ENCODE assay signal across 24 mouse cellular contexts in the genomic region with DNA sequence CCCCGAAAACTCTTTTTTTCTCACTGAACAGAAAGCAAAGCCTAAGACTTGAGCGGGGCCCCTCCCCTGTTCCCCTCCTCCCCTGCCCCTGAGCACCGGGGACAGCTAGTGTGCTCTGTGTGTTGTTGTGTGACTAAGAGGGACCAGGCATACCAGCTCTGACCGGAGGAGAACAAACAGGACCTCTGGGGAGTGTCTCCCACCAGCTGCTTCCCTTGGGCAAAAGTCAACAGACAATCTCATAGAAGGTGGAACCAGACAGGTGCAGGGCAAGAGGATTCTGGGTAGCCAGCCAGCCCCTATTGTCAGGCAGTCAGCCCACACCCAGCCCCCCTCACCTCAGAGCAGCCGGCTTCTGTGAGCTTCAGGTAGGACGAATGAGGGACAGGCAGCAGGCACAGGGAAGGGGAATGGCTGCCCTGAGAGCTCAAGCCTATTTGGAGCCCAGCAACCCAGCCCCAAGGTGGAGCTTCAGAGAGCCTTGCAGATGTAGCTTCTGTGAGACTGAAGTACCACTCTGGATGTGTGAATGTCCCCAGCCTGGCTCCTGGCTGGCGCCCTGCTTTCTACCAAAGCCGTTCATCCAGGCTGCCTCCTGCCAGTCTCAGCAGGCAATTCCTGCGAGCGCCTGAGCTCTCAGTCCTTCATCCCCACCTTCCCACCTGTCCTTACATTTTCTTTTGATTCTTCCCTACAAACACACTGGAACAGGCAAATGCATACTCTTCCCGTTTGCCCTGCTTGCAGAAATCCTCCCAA. TPM values are rescaled to one million over a fixed set of nuclear protein-coding genes. Genes with fewer than 3 reads are reported as not detected.
DNase-seq lines count a peak whose midpoint lies in the region; ATAC-seq lines count a peak whose summit lies in the region.
"Had no signal": no experiment of that assay in that cellular context is flagged by ENCODE, and none has a peak within 500 bp of the region (broad histone marks: within the 10 kb centered on the region; RNA-seq: fewer than 3 reads in every experiment).

No protein-coding gene starts in this region.

- no peak overlapping the region for H3K4me3 ChIP-seq in intestine, embryonic 15.5 days (replicated peaks)
- H3K4me3 ChIP-seq: forebrain, embryonic 13.5 days; hindbrain, embryonic 10.5 days; limb, embryonic 12.5 days; liver, embryonic 15.5 days; neural tube, embryonic 13.5 days had no signal

- H3K4me1 ChIP-seq in intestine, embryonic 15.5 days (replicated peaks) = peaks cover 19% of the 10 kb centered on the region
- H3K4me1 ChIP-seq: forebrain, embryonic 13.5 days; liver, embryonic 15.5 days; neural tube, embryonic 13.5 days had no signal

- WGBS in intestine, embryonic 15.5 days = 36% methylated on average over 11 of the region's 11 CpGs

- no peaks in the 10 kb centered on the region; the same call in 1 of the 2 replicates for H3K27me3 ChIP-seq in intestine, embryonic 15.5 days (replicated peaks)
- H3K27me3 ChIP-seq: Patski had no signal

- peak; percentile 57 for ATAC-seq in intestine, embryonic 15.5 days
- ATAC-seq: forebrain, embryonic 13.5 days; Patski had no signal

- H3K4me2 ChIP-seq in intestine, embryonic 15.5 days (replicated peaks) = peak overlapping the region; percentile 61
- H3K4me2 ChIP-seq: forebrain, embryonic 13.5 days; limb, embryonic 12.5 days; liver, embryonic 15.5 days; neural tube, embryonic 13.5 days had no signal

- no peaks in the 10 kb centered on the region for H3K36me3 ChIP-seq in intestine, embryonic 15.5 days
- H3K36me3 ChIP-seq: hindbrain, embryonic 10.5 days; limb, embryonic 12.5 days; liver, embryonic 15.5 days; neural tube, embryonic 13.5 days had no signal

- peak; percentile 34 for DNase-seq in urinary bladder, adult 2 months (ENCODE audit: low spot score)
- no peak for DNase-seq in urinary bladder, postnatal 14 days (ENCODE audit: low spot score)
- peak; percentile 14 for DNase-seq in cerebellum, adult 8-10 months
- DNase-seq in yolk sac, embryonic 10.5 days (ENCODE audit: low spot score) = peak; percentile 76
- DNase-seq in adrenal gland, adult 2 months = no peak
- no peak for DNase-seq in left cerebral cortex, adult 9 months (ENCODE audit: low spot score in 2 of 2)
- no peak for DNase-seq in B cell, adult 2 months
- DNase-seq: kidney, postnatal 4 days; right cerebral cortex, postnatal 4 days; thymus, postnatal 25 days had no signal

- H3K27ac ChIP-seq in intestine, embryonic 15.5 days = 0 out of 2 replicates have a peak overlapping the region, but pooled peaks have one; percentile 20
- H3K27ac ChIP-seq: forebrain, embryonic 13.5 days; hindbrain, embryonic 10.5 days; limb, embryonic 12.5 days; liver, embryonic 15.5 days; neural tube, embryonic 13.5 days had no signal

- H3K9me3 ChIP-seq in intestine, embryonic 15.5 days = no peaks in the 10 kb centered on the region
- H3K9me3 ChIP-seq: forebrain, embryonic 13.5 days; hindbrain, embryonic 10.5 days; limb, embryonic 12.5 days; liver, embryonic 15.5 days; neural tube, embryonic 13.5 days had no signal

- no peak overlapping the region for H3K9ac ChIP-seq in intestine, embryonic 15.5 days
- H3K9ac ChIP-seq: forebrain, embryonic 13.5 days; limb, embryonic 12.5 days; liver, embryonic 15.5 days; neural tube, embryonic 13.5 days had no signal

RNA-seq across cellular contexts. Expression of gene Krt7, which starts 4.1 kb away (rescaled TPM):
- 711 and 749 TPM in 2 replicates for polyA plus RNA-seq in urinary bladder, adult 2 months (2012; rRNA removed)
- polyA plus RNA-seq in intestine, embryonic 15.5 days (2015; fragmentation: Nextera tagmentation; extraction: Ambion mirVana) = 134 and 137 TPM in 2 replicates
- total RNA-seq in adrenal gland, adult 2 months (2021) = 1 to 10 TPM; 2.1 to 3.2 TPM
- polyA plus RNA-seq in adrenal gland, adult 2 months (2012; rRNA removed) = 0.76 and 1.2 TPM in 2 replicates
- total RNA-seq: layer of hippocampus, postnatal 25 days had no signal

RNA-seq across cellular contexts. Expression of gene Krt87, which starts 23.6 kb away (rescaled TPM):
- 0.03 and 0.15 TPM in 2 replicates for polyA plus RNA-seq in urinary bladder, adult 2 months (2012; rRNA removed)
- 0.20 and 0.21 TPM in 2 replicates for polyA plus RNA-seq in intestine, embryonic 15.5 days (2015; fragmentation: Nextera tagmentation; extraction: Ambion mirVana)
- total RNA-seq in adrenal gland, adult 2 months (2021) = not detected
- polyA plus RNA-seq in adrenal gland, adult 2 months (2012; rRNA removed) = 0.04 TPM in 1 of 2 replicates, not detected in the other
- total RNA-seq: megakaryocyte, adult 5-6 weeks had no signal
- polyA plus RNA-seq: forebrain, embryonic 13.5 days; heart, embryonic 14.5 days; liver, embryonic 15.5 days; Patski had no signal

RNA-seq across cellular contexts. Expression of gene Krt88, which starts 32.6 kb away (rescaled TPM):
- polyA plus RNA-seq in urinary bladder, adult 2 months (2012; rRNA removed) = 0.13 and 0.39 TPM in 2 replicates
- not detected in 2 replicates for polyA plus RNA-seq in intestine, embryonic 15.5 days (2015; fragmentation: Nextera tagmentation; extraction: Ambion mirVana)
- not detected for total RNA-seq in adrenal gland, adult 2 months (2021)
- polyA plus RNA-seq in adrenal gland, adult 2 months (2012; rRNA removed) = not detected in 2 replicates
- total RNA-seq: common myeloid progenitor, adult 5-6 weeks; gastrocnemius, postnatal 4 days; layer of hippocampus, postnatal 25 days; megakaryocyte, adult 5-6 weeks; midbrain, postnatal 0 days had no signal
- polyA plus RNA-seq: embryonic facial prominence, embryonic 14.5 days; forebrain, embryonic 13.5 days; heart, embryonic 14.5 days; hindbrain, embryonic 10.5 days; limb, embryonic 12.5 days; liver, embryonic 15.5 days; midbrain, postnatal 0 days; neural tube, embryonic 13.5 days; Patski had no signal

RNA-seq across cellular contexts. Expression of gene Krt80, which starts 45.0 kb away (rescaled TPM):
- polyA plus RNA-seq in urinary bladder, adult 2 months (2012; rRNA removed) = 4.8 and 6.2 TPM in 2 replicates
- polyA plus RNA-seq in intestine, embryonic 15.5 days (2015; fragmentation: Nextera tagmentation; extraction: Ambion mirVana) = 1.2 TPM in 2 replicates
- 1 to 10 TPM; 3.6 TPM for total RNA-seq in adrenal gland, adult 2 months (2021)
- 1.9 and 2.3 TPM in 2 replicates for polyA plus RNA-seq in adrenal gland, adult 2 months (2012; rRNA removed)

RNA-seq across cellular contexts. Expression of gene Krt81, which starts 48.6 kb away (rescaled TPM):
- not detected in 2 replicates for polyA plus RNA-seq in urinary bladder, adult 2 months (2012; rRNA removed)
- polyA plus RNA-seq in intestine, embryonic 15.5 days (2015; fragmentation: Nextera tagmentation; extraction: Ambion mirVana) = not detected in 2 replicates
- total RNA-seq in adrenal gland, adult 2 months (2021) = not detected
- not detected in 2 replicates for polyA plus RNA-seq in adrenal gland, adult 2 months (2012; rRNA removed)
- total RNA-seq: common myeloid progenitor, adult 5-6 weeks; gastrocnemius, postnatal 4 days; layer of hippocampus, postnatal 25 days; megakaryocyte, adult 5-6 weeks had no signal
- polyA plus RNA-seq: embryonic facial prominence, embryonic 14.5 days; forebrain, embryonic 13.5 days; heart, embryonic 14.5 days; hindbrain, embryonic 10.5 days; limb, embryonic 12.5 days; liver, embryonic 15.5 days; midbrain, postnatal 0 days; neural tube, embryonic 13.5 days; Patski had no signal

Comparison
In these comparisons a context has a peak if more than half of its experiments do, and no peak if none do; other contexts are left out.
1. DNase-seq: peak in urinary bladder, adult 2 months (single experiment), cerebellum, adult 8-10 months (single experiment) and yolk sac, embryonic 10.5 days (single experiment); none in urinary bladder, postnatal 14 days (single experiment), adrenal gland, adult 2 months (single experiment), left cerebral cortex, adult 9 months (0 of 2) and B cell, adult 2 months (0 of 2).
2. RNA of gene Krt7, which starts 4.1 kb away (polyA plus RNA-seq): 711 to 749 TPM in urinary bladder, adult 2 months and 134 to 137 TPM in intestine, embryonic 15.5 days; 0.76 to 1.2 TPM in adrenal gland, adult 2 months; every median in the first group is over 10 times any median in the second.